Mouse (Mus musculus): ENCODE data around the gene Map3k1. TPM values are rescaled to one million over a fixed set of nuclear protein-coding genes. Genes with fewer than 3 reads are reported as not detected.
A peak's percentile ranks its signal among the peaks of the same experiment; 100 is the strongest.

Map3k1 gene
- total RNA-seq, 1 experiment from 2014 or later = 60.4 TPM

DNA sequence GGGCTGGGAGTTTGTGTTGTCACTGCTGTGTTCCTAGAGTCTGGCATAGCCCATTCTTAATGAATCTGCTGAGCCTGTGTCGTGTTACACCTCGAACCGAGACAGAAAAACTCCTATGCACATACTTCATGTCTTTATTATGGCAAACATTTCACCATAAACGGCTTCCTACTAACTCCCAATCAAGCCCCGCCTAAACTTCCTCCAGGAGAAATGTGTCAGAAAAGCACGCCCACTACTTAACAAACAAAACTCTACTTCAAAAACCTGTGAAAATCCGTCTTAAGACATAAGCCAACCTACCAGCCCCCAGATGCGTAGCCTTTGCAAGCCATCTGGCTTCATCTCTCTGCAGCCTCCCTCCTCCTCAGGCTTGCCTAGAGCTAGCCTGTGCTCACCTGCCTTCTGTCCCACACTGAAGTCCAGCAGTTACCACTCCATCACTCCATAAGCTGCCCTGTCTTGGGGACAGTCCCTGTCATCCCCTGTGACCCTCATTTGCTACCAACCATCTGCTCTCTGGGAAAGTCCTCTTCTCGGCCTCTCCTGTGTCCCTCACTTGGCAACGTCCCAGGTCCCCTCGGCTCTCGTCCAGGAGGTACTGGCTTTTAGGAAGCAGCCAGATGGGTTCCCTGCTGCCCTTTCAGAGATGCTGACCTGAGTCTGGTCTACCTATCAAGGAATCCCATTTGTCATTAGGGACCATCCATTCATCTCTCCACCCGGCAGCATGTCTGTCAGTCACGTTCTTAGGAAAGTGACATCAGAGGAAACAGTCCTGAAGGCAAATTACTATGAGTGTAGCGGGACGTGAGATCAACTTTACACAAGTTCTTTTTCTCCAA is 16.4 kb downstream of the Map3k1 start:
- DNase-seq = peak; percentile 71

DNA sequence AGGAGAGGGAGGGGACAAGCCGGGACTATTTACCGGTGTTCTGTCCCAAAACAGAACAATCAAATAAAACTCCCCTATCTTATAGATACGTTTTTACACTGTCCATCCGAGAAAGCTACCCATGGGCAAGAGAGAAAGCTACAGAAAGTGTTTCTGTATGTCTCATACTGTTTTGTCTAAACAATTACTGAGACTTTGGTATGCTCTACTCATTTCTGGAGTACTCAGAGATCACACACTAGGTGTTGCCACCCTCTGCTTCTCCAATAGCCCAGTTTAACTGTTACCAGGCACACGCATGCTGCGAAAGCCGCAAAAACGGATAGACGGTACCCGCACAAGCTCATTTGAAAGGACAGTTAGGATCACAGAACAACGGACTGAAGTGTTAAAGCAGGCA is 17.2 kb downstream of the Map3k1 start:
- DNase-seq = no peak

DNA sequence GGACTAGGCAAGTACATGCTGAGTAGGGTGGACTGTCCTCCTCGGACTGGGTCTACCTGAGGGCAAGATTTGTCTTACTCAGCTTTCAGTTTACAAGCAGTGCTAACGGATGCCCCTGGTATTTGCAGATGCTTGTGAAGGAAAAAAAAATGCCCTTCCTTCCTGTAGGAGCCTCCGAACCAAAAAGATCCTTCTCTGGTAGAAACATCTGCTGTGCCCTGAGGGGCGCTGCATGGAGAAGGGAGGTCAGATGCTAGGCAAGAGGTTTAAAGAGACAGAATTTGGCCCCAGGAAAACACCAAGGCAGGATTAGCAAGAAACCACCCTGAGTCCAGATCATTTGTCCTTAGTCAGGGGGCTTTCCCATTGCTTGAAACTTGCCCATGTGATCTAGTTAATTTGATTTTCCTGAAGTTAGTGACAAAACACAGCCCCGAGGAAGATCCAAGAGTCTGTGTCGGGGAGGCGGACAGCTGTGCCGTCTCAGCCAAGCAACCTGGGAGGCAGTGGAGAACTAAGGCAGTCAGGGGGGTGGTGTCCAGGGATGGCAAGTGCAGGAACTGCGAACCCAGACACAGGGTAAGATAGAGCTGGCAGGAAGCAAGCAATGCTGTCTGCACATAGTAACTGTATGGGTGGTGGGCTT is 19.2 kb downstream of the Map3k1 start:
- DNase-seq = peak; percentile 38

DNA sequence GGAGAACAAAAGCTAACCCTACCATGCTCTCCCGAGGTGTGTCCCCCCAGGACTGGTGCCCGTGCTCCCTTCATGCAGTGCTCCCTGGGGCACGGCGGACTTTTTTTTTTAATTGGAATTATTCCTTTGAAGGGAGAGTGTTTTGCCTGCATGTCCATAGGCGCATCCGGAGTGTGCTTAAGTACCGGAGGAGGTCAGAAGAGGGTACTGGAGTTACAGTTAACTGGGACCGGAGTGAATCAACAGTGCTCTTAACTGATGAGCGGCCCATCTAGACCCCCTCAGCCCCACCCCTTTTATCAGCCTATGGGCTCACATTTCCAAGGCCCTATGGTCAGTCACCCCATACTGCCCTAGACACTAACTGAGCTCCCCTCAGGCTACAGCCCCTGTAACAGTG is 19.9 kb downstream of the Map3k1 start:
- peak; percentile 21 for DNase-seq

DNA sequence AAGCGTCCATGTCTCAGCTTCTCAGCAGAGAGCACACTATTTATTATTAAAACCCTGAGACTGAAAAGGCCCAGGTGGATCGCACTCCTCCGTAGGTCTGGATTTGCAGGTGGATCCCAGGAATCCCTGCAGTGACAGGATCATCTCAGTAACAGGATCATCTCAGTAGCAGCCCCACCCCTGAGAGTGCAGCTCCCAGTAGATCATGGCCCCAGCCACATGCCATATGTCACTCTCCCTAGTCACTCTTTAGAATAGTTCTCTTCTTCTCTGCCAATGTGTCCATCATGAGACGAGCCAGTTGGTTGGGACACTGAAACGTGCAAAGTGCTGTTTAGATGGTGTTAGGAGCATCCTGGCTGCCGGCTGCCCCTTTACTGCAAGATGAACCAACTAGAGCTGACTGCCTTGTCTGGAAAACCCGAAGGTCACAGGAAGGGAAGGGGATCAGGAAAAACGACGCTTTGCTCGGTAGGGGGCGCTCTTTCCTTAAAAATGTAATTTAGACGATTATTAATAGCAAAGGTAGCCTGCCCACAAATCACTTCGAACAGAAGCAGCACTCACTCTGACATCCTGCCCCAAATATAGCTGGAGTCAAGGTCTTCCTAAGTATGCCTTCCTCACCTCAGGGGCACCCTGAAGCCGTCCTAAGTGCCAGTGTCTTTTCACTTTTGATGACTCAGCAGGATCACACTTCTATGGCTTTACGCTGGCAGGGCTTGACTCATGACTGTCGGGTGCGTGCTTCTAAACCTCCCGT is 20.8 kb downstream of the Map3k1 start:
- peak; percentile 92 for DNase-seq

DNA sequence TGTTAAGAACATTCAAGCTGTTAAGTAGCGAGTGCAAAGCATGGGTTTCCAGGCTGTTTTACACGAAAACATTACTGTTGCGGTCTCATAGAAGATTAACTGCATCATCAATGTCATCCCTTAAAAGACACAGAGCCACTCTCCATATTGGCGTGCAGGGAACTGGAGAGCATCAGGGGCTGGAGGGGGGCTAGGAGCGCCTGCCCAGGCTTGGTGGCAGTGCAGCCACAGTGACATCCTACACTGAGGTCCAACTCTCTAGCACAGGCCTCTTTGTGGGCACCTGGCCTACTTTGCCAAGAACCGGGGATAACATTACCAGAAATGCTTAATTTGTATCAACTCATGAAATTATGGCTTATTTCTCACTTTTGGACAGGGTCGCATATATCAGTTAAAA is 22.2 kb downstream of the Map3k1 start:
- DNase-seq = no peak

DNA sequence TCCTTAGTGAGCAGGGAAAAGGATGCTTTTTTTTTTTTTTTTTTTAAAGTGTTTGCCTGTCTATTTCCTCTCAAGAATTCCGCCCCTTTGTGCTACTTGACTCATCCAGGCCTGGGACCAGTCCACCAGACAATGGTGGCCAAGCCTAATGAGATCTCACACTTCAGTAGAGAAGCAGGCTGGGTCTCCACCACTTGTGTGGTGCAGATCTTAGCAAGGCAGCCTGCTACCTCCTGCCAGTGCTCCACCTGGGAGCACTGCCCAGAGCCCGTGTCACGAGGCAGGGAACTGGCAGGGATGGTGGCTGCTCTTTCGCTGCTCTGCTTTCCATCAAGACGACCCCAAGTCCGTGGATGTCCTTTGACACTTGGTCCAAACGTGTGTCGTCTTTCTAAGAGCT is 25.3 kb downstream of the Map3k1 start:
- DNase-seq = no peak

DNA sequence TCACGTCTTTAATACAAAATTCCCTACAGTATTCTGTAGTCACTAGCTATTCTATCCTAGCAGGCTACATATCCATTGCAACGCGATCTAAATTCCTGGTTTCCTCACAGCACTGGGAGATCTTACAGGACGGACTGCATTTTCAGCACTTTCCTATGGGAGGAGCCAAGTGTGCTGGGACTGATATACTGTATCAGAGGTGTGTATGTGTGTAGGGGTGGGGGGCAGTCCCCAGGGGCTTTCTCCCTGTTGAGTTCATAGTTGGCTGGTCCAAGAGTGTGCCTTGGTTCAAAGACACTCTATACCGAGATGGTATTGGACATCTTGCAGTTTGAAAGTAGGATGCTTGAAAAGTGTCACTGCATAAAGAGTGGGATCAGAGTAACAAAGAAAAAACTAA is 29.3 kb downstream of the Map3k1 start:
- DNase-seq = no peak

DNA sequence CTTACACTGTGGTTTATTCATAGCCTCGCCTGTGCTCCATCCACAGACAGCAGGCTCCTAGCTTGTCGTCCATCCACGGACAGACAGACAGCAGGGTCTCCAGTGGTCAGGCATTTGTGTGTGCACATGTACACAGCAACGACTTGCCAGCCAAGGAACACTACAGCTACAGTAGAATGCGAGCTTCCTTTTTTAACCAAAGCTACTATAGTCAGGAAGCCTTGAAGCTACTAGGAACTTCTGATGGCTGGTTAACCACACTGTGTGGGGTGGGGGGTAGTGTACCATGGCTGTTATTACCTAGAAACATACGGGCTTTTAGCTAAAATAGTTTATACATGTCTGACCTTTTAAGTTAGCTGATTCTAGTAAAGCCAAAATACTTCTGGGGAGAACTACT is 30.2 kb downstream of the Map3k1 start:
- no peak for DNase-seq

DNA sequence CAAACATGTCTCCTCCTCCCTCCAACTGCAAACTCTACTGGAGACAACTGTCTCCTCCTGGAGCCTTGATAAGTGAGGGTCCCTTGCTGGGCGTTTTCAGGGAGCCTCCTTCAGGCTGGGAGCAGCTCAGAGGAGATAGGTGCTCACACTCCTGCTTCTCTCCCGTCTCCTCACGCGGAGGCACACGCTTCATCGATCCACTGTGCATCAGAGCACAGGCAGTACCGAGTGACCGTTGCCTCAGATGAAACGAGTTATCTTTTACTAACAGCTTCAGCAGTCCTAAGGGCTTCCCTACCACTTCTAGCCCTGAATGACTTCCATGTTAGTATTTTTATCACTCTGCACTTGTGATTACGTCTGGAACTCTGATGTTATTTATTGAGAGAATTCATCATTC is 30.9 kb downstream of the Map3k1 start:
- DNase-seq = no peak

DNA sequence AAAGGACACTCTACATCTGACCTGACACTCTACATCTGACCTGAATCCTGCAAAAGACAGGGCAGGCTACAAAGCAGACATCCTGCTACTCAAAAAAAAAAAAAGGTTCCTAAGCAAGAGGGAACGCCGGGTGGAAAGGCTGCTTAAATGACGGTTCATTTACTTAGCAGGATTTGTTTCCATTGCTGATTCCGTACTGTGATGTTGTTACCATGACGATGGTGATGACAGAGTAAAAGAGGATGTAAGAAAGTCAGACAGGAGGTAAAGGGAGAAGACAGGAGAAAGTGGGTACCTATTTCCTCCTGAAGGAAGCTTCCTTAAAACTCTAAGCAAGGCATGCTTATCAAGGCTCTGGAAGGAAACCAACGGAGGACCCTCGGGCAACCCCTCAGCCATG is 31.6 kb downstream of the Map3k1 start:
- no peak for DNase-seq

DNA sequence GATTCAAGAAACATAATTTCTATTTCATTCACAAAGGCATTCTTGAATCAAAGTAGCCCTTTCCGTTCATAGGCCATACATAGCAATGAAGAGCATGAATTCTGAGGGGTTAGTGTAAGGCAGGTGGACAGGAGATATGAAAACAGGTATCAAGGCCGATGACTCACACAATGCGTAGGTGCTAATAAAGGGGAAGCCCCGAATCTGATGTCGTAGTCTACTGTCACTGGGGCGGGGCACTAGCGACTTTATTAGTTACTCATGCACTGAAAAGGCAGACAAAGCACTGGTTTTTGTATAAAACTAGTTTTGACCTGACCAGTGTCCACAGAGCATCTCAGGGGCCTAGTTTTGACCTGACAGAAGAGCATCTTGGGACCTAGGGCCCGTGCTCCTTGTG is 36.7 kb downstream of the Map3k1 start:
- DNase-seq = no peak

DNA sequence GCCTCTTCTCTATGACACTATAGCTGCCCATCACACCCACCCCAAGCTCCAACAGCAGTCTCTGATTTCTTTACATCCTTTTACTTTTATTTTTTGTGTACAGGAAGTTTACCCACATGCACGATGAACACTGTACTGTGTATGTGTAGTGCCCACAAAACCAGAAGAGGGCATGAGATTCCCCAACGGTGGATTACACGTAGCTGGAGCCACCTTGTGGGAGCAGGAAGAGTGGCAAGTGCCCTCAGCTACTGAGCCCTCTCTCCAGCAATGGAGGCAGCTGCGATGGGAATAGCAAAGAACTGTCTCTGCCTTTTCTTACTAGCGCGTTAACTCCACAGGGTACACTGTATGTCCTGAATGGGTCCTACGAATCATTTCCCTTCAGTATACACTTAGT is 37.6 kb downstream of the Map3k1 start:
- peak; percentile 80 for DNase-seq

DNA sequence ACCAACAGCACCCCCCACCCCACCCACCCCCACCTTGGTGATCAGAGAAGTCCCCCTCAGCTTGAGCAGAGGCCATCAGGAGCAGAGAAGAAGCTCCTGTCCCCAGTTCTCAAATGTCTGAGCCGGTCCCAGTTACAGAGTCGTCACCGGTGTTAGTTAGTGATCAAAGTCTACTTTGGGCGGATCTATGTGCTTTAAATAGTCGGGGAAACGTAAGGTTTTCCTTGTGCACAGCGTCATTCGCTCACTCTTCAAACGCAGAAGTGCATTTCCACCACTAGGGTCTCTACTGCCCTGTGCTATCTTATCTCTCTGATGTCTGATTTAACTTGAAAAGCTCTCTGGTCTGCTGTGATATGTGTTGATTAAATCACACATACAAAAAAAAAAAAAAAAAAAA is 38.0 kb downstream of the Map3k1 start:
- no peak for DNase-seq

DNA sequence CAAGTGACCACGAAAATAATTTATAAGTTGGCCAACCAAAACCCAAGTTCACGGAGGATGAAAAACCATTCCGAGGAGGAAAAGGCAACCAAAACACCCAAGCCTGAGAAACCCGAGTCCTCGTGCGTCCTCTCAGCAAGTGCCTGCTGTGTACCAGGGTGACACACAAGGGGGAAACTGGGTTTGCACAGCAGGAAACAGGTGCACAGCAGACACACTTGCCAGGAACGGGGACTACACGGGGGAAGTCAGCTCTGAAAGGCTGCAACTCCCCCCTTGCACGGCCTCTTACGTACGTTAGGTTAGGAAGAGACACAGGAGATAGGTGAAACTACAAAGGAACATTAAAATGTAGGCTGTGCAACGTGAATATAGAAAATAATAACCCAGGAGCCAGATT is 46.3 kb downstream of the Map3k1 start:
- no peak for DNase-seq

DNA sequence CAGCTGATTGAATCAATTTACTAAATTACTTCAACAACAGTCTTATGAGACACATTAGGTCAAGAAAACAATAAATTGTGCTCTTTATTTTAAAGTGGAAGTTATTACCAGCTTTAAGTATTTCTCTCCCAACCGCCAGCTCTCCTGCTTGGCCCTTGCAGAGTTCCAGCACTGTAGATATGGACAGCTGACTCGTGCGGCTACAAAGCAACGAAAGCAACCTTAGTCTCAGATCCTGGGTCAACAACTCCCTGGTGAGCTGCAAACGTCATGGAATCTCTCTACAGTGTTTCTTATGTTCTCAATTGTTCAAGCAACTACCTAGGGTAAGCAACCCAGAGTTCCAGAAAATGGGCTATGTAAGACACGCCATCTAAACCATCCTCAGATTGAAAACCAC is 51.8 kb downstream of the Map3k1 start:
- DNase-seq = no peak

DNA sequence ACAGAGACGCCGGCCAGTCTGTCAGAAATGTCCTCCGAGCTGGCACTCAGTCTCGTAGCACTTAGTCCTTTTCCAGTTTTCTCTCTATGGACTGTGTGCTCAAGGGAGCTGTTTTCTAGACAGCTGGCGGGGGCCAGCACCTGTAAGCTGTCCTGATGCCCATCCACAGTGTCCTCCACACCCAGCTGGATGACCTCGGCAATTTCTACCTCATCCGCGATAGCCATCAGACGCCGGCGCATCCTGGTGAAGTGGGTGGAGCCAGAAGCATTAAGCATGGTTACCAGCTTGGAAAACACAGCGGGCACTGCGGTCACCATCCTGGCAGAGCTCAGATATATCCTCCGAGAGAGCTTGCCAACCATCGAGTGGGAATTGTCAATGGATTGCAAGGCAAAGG is 52.9 kb downstream of the Map3k1 start:
- DNase-seq = no peak

DNA sequence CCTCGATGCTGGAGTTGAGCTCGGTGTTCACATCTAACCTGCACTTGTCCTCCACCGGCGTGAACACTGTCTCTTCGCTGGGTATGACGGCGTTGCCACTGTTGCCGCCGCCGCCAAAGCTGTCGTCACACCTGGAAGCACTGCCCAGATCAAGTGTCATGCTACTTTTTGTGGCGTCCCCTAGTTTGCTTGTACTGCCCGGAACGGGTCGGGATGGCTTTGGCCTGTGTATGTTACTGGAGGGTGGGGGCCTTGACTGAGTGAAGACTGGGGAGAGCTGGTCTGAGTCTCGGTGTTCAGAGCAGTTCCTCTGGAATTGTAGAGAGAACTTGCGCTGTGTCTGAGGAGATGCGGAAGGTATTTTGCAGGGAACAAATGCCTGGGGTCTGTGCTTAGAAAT is 53.4 kb downstream of the Map3k1 start:
- no peak for DNase-seq

DNA sequence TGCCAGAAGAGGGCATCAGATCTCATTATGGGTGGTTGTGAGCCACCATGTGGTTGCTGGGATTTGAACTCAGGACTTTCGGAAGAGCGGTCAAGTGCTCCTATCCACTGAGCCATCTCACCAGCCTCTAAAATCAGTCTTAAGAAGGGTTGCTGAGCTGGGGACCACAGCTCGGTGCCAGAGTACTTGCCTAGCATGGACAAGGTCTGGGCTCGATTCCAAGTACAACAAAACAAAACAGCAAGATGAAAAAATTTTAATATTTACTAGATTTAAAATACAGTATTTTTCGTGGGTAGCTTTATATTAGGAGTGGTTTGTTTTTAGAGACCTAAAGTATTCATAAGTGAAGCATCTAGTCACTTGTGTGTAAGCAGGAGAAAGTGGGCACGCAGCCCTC is 55.5 kb downstream of the Map3k1 start:
- DNase-seq = no peak

DNA sequence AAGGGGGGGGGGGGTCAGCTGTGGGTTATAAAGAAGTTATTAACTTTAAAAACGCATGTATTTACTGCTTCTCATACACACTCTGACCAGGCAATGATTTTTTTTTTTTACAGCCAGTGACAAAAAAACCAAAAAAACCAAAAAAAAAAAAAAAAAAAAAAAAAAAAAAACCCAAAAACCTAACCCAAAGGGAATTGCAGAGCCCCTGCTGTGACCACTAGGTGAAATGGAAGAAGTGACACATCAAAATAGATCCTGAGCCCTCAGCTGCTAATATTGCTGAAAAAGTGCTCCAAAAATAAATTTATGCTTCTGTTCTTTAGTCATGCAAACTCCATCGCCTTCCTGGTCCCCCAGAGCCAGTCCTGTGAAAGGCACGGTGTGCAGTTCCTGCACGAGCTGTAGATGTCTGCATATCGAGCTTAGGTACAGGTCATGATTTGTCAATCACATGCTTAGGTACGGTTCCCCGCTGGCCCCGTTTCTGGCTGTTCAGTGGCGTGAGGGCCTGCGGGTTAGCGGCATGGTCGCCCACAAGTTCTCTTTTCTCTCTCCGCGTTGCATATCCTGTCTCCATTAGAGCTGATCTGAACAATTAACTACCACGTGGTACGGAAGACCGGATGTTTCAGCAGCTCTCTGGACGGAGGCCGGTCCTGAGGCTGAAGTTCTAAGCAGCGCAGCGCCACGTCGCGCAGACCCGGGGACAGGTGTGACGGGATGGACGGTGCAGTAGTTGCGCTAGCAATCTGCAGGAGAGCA is 60.3 kb downstream of the Map3k1 start:
- DNase-seq = no peak

DNA sequence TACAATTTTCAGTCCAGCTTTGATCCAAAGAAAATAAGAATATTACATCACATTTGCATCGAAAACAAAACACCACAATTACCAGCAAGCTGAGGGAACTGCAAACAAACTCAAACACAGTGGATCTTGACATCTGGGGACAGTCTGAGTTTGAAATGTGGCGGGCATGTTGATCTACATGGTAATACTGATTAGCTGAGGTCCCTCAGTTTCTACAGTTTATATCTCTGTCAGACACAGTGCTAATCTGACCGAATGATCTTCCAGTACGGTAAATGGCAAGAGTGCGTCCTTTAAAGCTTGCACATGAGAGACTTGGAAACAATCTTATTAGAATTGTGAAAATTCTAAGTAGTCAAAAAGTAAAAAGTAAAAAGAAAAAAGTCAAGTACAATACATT is 62.0 kb downstream of the Map3k1 start:
- no peak for DNase-seq

DNA sequence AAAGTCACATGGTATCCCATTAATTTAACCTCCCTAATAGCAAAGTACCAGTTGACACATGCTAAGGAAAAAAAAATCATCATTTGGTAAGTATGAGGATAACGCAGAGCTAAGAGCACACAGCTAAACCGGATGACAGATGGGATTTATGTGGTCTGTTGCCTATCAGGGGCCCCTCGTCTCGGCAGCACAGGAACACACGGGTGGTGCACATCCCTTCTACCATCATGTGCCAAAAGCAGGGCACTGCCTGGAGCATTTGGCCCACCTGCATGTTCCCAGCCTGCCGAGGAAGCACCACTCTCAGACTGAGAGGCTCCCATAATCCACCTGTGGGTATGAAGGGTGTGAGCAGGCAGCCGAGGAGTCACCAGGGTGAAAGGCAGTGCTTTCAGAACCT is 63.6 kb downstream of the Map3k1 start:
- DNase-seq = peak; percentile 10
